Mouse (Mus musculus): ENCODE measurements around the gene Stx8. TPM values are rescaled to one million over a fixed set of nuclear protein-coding genes. Genes with fewer than 3 reads are reported as not detected.

Stx8 gene
- polyA plus RNA-seq, 1 experiment from 2014 or later, result 67.6 TPM

GRCm38 (mm10) chr11:68046916-68047315 is 80.9 kb downstream of the Stx8 start:
- no peak overlapping the region for H3K4me3 ChIP-seq
- no peaks in the 10 kb centered on the region for H3K9me3 ChIP-seq
- no peak overlapping the region for H3K9ac ChIP-seq (replicated peaks)
- H3K27me3 ChIP-seq, result no peaks in the 10 kb centered on the region
- H3K36me3 ChIP-seq, result no peaks in the 10 kb centered on the region
- WGBS, result 58% methylated on average over 3 of the region's 3 CpGs
- no peak overlapping the region for H3K27ac ChIP-seq (replicated peaks)
- no peak overlapping the region for H3K4me2 ChIP-seq (replicated peaks)
- peaks cover 18% of the 10 kb centered on the region for H3K4me1 ChIP-seq
- ATAC-seq (replicated peaks), result no peak

GRCm38 (mm10) chr11:68049261-68050165 is 83.5 kb downstream of the Stx8 start:
- H3K27me3 ChIP-seq, result no peaks in the 10 kb centered on the region
- H3K9ac ChIP-seq (replicated peaks), result no peak overlapping the region
- H3K4me1 ChIP-seq, result peaks cover 13% of the 10 kb centered on the region
- no peak overlapping the region for H3K27ac ChIP-seq (replicated peaks)
- no peak overlapping the region for H3K4me2 ChIP-seq (replicated peaks)
- WGBS, result 68% methylated on average over 17 of the region's 17 CpGs
- no peak overlapping the region for H3K4me3 ChIP-seq
- H3K36me3 ChIP-seq, result no peaks in the 10 kb centered on the region
- no peak for ATAC-seq (replicated peaks)
- no peaks in the 10 kb centered on the region for H3K9me3 ChIP-seq

GRCm38 (mm10) chr11:68050725-68051124 is 84.7 kb downstream of the Stx8 start:
- Histone ChIP-seq H3K9ac (replicated peaks) (no peak overlapping the region), H3K4me3 (no peak overlapping the region), H3K27ac (replicated peaks) (no peak overlapping the region), H3K36me3 (no peaks in the 10 kb centered on the region), H3K4me2 (replicated peaks) (no peak overlapping the region), H3K4me1 (peaks cover 13% of the 10 kb centered on the region), H3K27me3 (no peaks in the 10 kb centered on the region), H3K9me3 (no peaks in the 10 kb centered on the region)
- WGBS, result 38% methylated on average over 12 of the region's 12 CpGs
- no peak for ATAC-seq (replicated peaks)

GRCm38 (mm10) chr11:68051305-68051704 is 85.3 kb downstream of the Stx8 start:
- Histone ChIP-seq H3K36me3 (no peaks in the 10 kb centered on the region), H3K4me3 (no peak overlapping the region), H3K9me3 (no peaks in the 10 kb centered on the region), H3K27me3 (no peaks in the 10 kb centered on the region), H3K9ac (replicated peaks) (no peak overlapping the region), H3K4me2 (replicated peaks) (no peak overlapping the region), H3K4me1 (peaks cover 13% of the 10 kb centered on the region), H3K27ac (replicated peaks) (no peak overlapping the region)
- 91% methylated on average over 4 of the region's 4 CpGs for WGBS
- ATAC-seq (replicated peaks), result no peak

GRCm38 (mm10) chr11:68058466-68059201 is 92.6 kb downstream of the Stx8 start:
- H3K4me2 ChIP-seq (replicated peaks), result no peak overlapping the region
- no peaks in the 10 kb centered on the region for H3K9me3 ChIP-seq
- 78% methylated on average over 5 of the region's 5 CpGs for WGBS
- ATAC-seq (replicated peaks), result no peak
- no peaks in the 10 kb centered on the region for H3K36me3 ChIP-seq
- no peaks in the 10 kb centered on the region for H3K27me3 ChIP-seq
- H3K27ac ChIP-seq (replicated peaks), result no peak overlapping the region
- H3K9ac ChIP-seq (replicated peaks), result no peak overlapping the region
- no peaks in the 10 kb centered on the region for H3K4me1 ChIP-seq
- H3K4me3 ChIP-seq, result no peak overlapping the region

- H3K27ac ChIP-seq (replicated peaks), result no peak overlapping the region
- no peak overlapping the region for H3K9ac ChIP-seq (replicated peaks)
- no peaks in the 10 kb centered on the region for H3K27me3 ChIP-seq
- no peaks in the 10 kb centered on the region for H3K4me1 ChIP-seq
- 69% methylated on average over 4 of the region's 4 CpGs for WGBS
- no peaks in the 10 kb centered on the region for H3K9me3 ChIP-seq
- H3K4me2 ChIP-seq (replicated peaks), result no peak overlapping the region
- no peak overlapping the region for H3K4me3 ChIP-seq
- H3K36me3 ChIP-seq, result no peaks in the 10 kb centered on the region
- ATAC-seq (replicated peaks), result no peak
Observed at GRCm38 (mm10) chr11:68060651-68061050, 94.7 kb downstream of the Stx8 start.

GRCm38 (mm10) chr11:68062116-68062515 is 96.1 kb downstream of the Stx8 start:
- ATAC-seq (replicated peaks), result no peak
- Histone ChIP-seq H3K4me3 (no peak overlapping the region), H3K4me1 (no peaks in the 10 kb centered on the region), H3K9me3 (no peaks in the 10 kb centered on the region), H3K27ac (replicated peaks) (no peak overlapping the region), H3K9ac (replicated peaks) (no peak overlapping the region), H3K4me2 (replicated peaks) (no peak overlapping the region), H3K36me3 (no peaks in the 10 kb centered on the region), H3K27me3 (no peaks in the 10 kb centered on the region)
- 75% methylated on average over 2 of the region's 2 CpGs for WGBS

GRCm38 (mm10) chr11:68067806-68068205 is 101.8 kb downstream of the Stx8 start:
- no peak overlapping the region for H3K4me3 ChIP-seq
- 77% methylated on average over 10 of the region's 10 CpGs for WGBS
- no peaks in the 10 kb centered on the region for H3K9me3 ChIP-seq
- H3K9ac ChIP-seq (replicated peaks), result no peak overlapping the region
- 0 out of 2 replicates have a peak, but pooled peaks cover 2% of the 10 kb centered on the region for H3K4me1 ChIP-seq
- no peaks in the 10 kb centered on the region for H3K36me3 ChIP-seq
- no peak overlapping the region for H3K27ac ChIP-seq (replicated peaks)
- H3K27me3 ChIP-seq, result no peaks in the 10 kb centered on the region
- no peak for ATAC-seq (replicated peaks)
- H3K4me2 ChIP-seq (replicated peaks), result no peak overlapping the region

- ATAC-seq (replicated peaks), result no peak
Observed at GRCm38 (mm10) chr11:68070086-68070485, 104.1 kb downstream of the Stx8 start.

GRCm38 (mm10) chr11:68071836-68072235 is 105.8 kb downstream of the Stx8 start:
- H3K9me3 ChIP-seq, result no peaks in the 10 kb centered on the region
- H3K36me3 ChIP-seq, result no peaks in the 10 kb centered on the region
- H3K4me3 ChIP-seq, result no peak overlapping the region
- no peak overlapping the region for H3K9ac ChIP-seq (replicated peaks)
- no peaks in the 10 kb centered on the region for H3K27me3 ChIP-seq
- no peak for ATAC-seq (replicated peaks)
- WGBS, result 28% methylated on average over 5 of the region's 5 CpGs
- no peak overlapping the region for H3K27ac ChIP-seq (replicated peaks)
- no peak overlapping the region for H3K4me2 ChIP-seq (replicated peaks)
- 0 out of 2 replicates have a peak, but pooled peaks cover 7% of the 10 kb centered on the region for H3K4me1 ChIP-seq

More at GRCm38 (mm10) chr11:68070086-68070485, 104.1 kb downstream of the Stx8 start:
- Histone ChIP-seq H3K9me3 (no peaks in the 10 kb centered on the region), H3K36me3 (no peaks in the 10 kb centered on the region), H3K4me2 (replicated peaks) (no peak overlapping the region), H3K27ac (replicated peaks) (no peak overlapping the region), H3K4me3 (no peak overlapping the region), H3K9ac (replicated peaks) (no peak overlapping the region), H3K4me1 (0 out of 2 replicates have a peak, but pooled peaks cover 7% of the 10 kb centered on the region), H3K27me3 (no peaks in the 10 kb centered on the region)
- WGBS, result 62% methylated on average over 3 of the region's 3 CpGs

GRCm38 (mm10) chr11:68072597-68073210 is 106.7 kb downstream of the Stx8 start:
- H3K36me3 ChIP-seq, result no peaks in the 10 kb centered on the region
- H3K4me3 ChIP-seq, result no peak overlapping the region
- H3K9ac ChIP-seq (replicated peaks), result no peak overlapping the region
- H3K9me3 ChIP-seq, result no peaks in the 10 kb centered on the region
- ATAC-seq (replicated peaks), result no peak
- WGBS, result 39% methylated on average over 11 of the region's 11 CpGs
- H3K4me1 ChIP-seq, result 0 out of 2 replicates have a peak, but pooled peaks cover 7% of the 10 kb centered on the region
- H3K27me3 ChIP-seq, result no peaks in the 10 kb centered on the region
- H3K27ac ChIP-seq (replicated peaks), result no peak overlapping the region
- H3K4me2 ChIP-seq (replicated peaks), result no peak overlapping the region

GRCm38 (mm10) chr11:68074686-68075085 is 108.7 kb downstream of the Stx8 start:
- Histone ChIP-seq H3K4me2 (replicated peaks) (no peak overlapping the region), H3K36me3 (no peaks in the 10 kb centered on the region), H3K4me3 (no peak overlapping the region), H3K9me3 (no peaks in the 10 kb centered on the region), H3K27me3 (no peaks in the 10 kb centered on the region), H3K4me1 (0 out of 2 replicates have a peak, but pooled peaks cover 7% of the 10 kb centered on the region), H3K9ac (replicated peaks) (no peak overlapping the region), H3K27ac (replicated peaks) (no peak overlapping the region)
- WGBS, result 44% methylated on average over 5 of the region's 5 CpGs
- no peak for ATAC-seq (replicated peaks)
